Mouse (Mus musculus): ENCODE measurements around the gene Kif2a. TPM values are rescaled to one million over a fixed set of nuclear protein-coding genes. Genes with fewer than 3 reads are reported as not detected.

The Kif2a gene
- polyA plus RNA-seq, 1 experiment from 2014 or later = 31.6 TPM

DNA sequence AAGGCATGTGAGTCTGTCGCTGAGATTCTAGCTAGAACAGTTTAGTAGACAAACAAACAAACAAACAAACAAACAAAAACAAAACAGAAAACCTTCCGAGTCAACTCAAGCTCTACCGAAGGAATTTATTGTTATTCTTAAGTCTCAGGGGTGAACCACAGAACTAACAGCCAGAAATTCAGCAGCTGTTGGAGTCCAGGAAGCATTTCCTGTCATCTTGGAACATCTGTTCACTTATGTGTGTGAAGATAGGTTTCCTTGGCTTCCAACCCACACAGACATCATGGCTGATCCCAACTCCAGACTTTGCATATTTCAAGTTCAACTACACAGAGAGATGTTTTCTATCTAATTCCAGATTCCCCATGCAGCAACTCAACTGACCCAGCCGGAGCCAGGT, 32.6 kb upstream of the Kif2a start:
- no peaks in the 10 kb centered on the region for H3K36me3 ChIP-seq (ENCODE audit: control insufficient read depth, insufficient read depth, low read length)
- ATAC-seq (no peak), DNase-seq (ENCODE audit: low spot score) (no peak)
- no peak overlapping the region for H3K27ac ChIP-seq (ENCODE audit: low read depth, low read length)
- H3K9me3 ChIP-seq (replicated peaks; ENCODE audit: control insufficient read depth, low read length) = no peaks in the 10 kb centered on the region
- WGBS = 83% methylated on average over 4 of the region's 4 CpGs
- no peaks in the 10 kb centered on the region for H3K4me1 ChIP-seq (ENCODE audit: control insufficient read depth, insufficient read depth, low read length)
- H3K4me3 ChIP-seq (ENCODE audit: low read depth, low read length) = no peak overlapping the region
- H3K4me2 ChIP-seq (ENCODE audit: low read length) = no peak overlapping the region
- H3K9ac ChIP-seq (ENCODE audit: low read length) = no peak overlapping the region
- H3K27me3 ChIP-seq (replicated peaks; ENCODE audit: control insufficient read depth, insufficient read depth, low read length) = no peaks in the 10 kb centered on the region

DNA sequence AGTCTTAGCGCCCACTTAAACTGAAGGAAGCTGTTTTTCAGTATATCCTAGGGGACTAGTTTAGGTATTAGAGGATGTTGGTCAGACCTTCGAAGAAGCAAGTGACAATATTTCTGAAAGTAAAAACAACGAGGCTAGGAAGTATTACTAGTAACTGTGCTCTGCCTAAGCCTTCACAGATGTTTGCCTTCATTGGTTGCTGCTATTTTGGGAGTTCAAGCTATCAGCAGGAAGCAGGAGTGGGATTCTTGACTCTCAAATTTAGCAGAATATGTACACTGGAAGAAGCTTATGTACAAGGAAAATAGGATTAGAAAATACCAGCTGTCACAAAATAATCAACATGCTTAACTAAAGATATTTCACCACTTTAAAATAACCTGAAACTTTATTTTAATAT, 29.4 kb upstream of the Kif2a start:
- H3K27me3 ChIP-seq (replicated peaks; ENCODE audit: control insufficient read depth, insufficient read depth, low read length) = no peaks in the 10 kb centered on the region
- WGBS = 92% methylated on average over 3 of the region's 3 CpGs

DNA sequence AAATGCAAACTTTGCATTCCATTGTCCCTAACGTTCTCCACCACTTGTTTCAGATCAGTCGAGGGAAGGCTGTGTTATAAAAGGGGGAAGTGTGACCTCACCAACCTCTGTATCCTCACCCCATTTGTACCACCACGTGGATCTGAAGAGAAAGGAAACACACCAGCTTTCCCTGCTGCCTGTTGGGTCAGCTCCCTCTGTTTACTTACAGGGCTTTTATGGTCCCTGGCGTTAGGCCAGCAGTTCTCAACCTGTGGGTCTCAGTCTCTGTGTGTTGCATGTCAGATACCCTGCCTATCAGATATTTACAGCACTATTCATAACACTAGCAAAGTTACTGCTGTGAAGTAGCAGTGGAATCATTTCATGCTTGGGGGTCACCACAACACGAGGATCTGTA, 22.3 kb upstream of the Kif2a start:
- H3K27ac ChIP-seq (ENCODE audit: low read depth, low read length) = no peak overlapping the region
- H3K4me2 ChIP-seq (ENCODE audit: low read length) = no peak overlapping the region
- ATAC-seq = no peak
- 39% methylated on average over 5 of the region's 5 CpGs for WGBS
- H3K9me3 ChIP-seq (replicated peaks; ENCODE audit: control insufficient read depth, low read length) = 0 out of 2 replicates have a peak, but pooled peaks cover 3% of the 10 kb centered on the region
- H3K4me1 ChIP-seq (ENCODE audit: control insufficient read depth, insufficient read depth, low read length) = no peaks in the 10 kb centered on the region
- H3K9ac ChIP-seq (ENCODE audit: low read length) = no peak overlapping the region
- no peaks in the 10 kb centered on the region for H3K27me3 ChIP-seq (replicated peaks; ENCODE audit: control insufficient read depth, insufficient read depth, low read length)
- no peak for DNase-seq (ENCODE audit: low spot score)
- no peak overlapping the region for H3K4me3 ChIP-seq (ENCODE audit: low read depth, low read length)
- H3K36me3 ChIP-seq (ENCODE audit: control insufficient read depth, insufficient read depth, low read length) = no peaks in the 10 kb centered on the region

More for the DNA sequence above, 29.4 kb upstream of the Kif2a start:
- no peak overlapping the region for H3K27ac ChIP-seq (ENCODE audit: low read depth, low read length)
- DNase-seq (ENCODE audit: low spot score) (no peak), ATAC-seq (no peak)
- H3K9ac ChIP-seq (ENCODE audit: low read length) = no peak overlapping the region
- H3K4me3 ChIP-seq (ENCODE audit: low read depth, low read length) = no peak overlapping the region
- no peaks in the 10 kb centered on the region for H3K4me1 ChIP-seq (ENCODE audit: control insufficient read depth, insufficient read depth, low read length)
- no peak overlapping the region for H3K4me2 ChIP-seq (ENCODE audit: low read length)
- H3K9me3 ChIP-seq (replicated peaks; ENCODE audit: control insufficient read depth, low read length) = 0 out of 2 replicates have a peak, but pooled peaks cover 3% of the 10 kb centered on the region
- H3K36me3 ChIP-seq (ENCODE audit: control insufficient read depth, insufficient read depth, low read length) = no peaks in the 10 kb centered on the region

DNA sequence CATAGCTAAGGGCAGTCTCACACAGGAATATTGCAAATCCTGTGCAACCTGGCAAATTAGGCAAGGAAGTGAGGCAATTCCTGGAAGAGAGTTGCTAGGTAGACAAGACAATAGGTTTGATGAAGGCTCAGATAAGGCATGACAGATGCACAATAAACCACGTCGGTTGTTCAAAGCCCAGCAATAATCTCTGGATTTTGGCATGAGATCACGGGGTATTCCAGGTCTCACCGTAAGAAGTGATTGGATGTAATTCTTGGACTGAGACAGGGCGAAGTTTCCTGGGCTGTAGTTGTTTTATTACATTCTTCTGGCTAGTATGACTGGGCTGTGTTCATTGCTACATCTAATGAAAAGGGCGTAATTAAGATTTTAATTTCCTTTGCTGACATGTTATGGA, 20.6 kb upstream of the Kif2a start:
- Histone ChIP-seq H3K27me3 (replicated peaks; ENCODE audit: control insufficient read depth, insufficient read depth, low read length) (no peaks in the 10 kb centered on the region), H3K9me3 (replicated peaks; ENCODE audit: control insufficient read depth, low read length) (0 out of 2 replicates have a peak, but pooled peaks cover 3% of the 10 kb centered on the region), H3K4me2 (ENCODE audit: low read length) (no peak overlapping the region), H3K4me3 (ENCODE audit: low read depth, low read length) (no peak overlapping the region), H3K27ac (ENCODE audit: low read depth, low read length) (no peak overlapping the region), H3K9ac (ENCODE audit: low read length) (no peak overlapping the region), H3K36me3 (ENCODE audit: control insufficient read depth, insufficient read depth, low read length) (no peaks in the 10 kb centered on the region), H3K4me1 (ENCODE audit: control insufficient read depth, insufficient read depth, low read length) (no peaks in the 10 kb centered on the region)
- WGBS = 79% methylated on average over 6 of the region's 6 CpGs
- no peak for ATAC-seq
- DNase-seq (ENCODE audit: low spot score) = no peak

DNA sequence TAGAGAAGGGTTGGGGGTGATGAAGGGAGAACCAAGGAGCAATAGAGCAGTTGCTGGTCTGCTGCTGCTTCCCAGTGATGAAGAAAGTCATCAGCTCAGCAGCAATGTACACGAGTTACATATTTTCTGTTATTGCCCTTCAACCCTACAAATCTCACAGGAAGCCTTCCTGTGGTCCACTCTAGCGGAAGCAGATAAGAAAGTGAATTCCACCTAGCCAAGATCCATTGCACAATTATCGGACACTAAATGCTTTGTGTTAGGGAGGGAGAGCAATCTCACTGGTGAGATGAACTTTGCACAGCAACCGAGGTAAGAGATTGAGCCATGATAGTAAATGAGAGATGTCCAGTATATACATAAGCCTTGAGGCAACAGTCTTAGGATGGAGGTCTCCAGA, 17.6 kb upstream of the Kif2a start:
- Histone ChIP-seq H3K4me3 (ENCODE audit: low read depth, low read length) (no peak overlapping the region), H3K4me2 (ENCODE audit: low read length) (no peak overlapping the region), H3K27ac (ENCODE audit: low read depth, low read length) (no peak overlapping the region), H3K9ac (ENCODE audit: low read length) (no peak overlapping the region), H3K4me1 (ENCODE audit: control insufficient read depth, insufficient read depth, low read length) (no peaks in the 10 kb centered on the region), H3K36me3 (ENCODE audit: control insufficient read depth, insufficient read depth, low read length) (no peaks in the 10 kb centered on the region), H3K27me3 (replicated peaks; ENCODE audit: control insufficient read depth, insufficient read depth, low read length) (no peaks in the 10 kb centered on the region), H3K9me3 (replicated peaks; ENCODE audit: control insufficient read depth, low read length) (no peaks in the 10 kb centered on the region)
- WGBS = 89% methylated on average over 4 of the region's 4 CpGs
- no peak for ATAC-seq
- no peak for DNase-seq (ENCODE audit: low spot score)

DNA sequence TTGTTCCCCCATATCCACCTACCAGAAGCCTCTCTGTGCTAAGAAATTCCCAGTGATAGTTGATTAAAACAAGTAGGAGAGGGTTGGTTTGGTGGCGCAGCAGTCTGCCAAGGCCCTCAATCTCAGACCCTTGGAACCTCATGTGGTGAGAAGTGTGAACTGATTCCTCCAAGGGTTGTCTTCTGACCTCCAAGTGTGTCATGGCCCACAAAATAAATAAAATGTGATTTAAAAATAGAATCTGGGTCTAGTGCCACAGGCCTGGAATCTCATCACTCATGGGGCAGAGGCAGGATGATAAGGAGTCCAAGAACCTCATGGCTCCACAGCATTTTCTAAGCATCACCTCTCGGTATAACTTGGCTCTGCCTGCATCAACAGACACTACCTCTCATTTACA, 16.4 kb upstream of the Kif2a start:
- no peaks in the 10 kb centered on the region for H3K36me3 ChIP-seq (ENCODE audit: control insufficient read depth, insufficient read depth, low read length)
- H3K4me2 ChIP-seq (ENCODE audit: low read length) = no peak overlapping the region
- H3K27ac ChIP-seq (ENCODE audit: low read depth, low read length) = no peak overlapping the region
- ATAC-seq (no peak), DNase-seq (ENCODE audit: low spot score) (no peak)
- no peaks in the 10 kb centered on the region for H3K4me1 ChIP-seq (ENCODE audit: control insufficient read depth, insufficient read depth, low read length)
- no peaks in the 10 kb centered on the region for H3K27me3 ChIP-seq (replicated peaks; ENCODE audit: control insufficient read depth, insufficient read depth, low read length)
- H3K9ac ChIP-seq (ENCODE audit: low read length) = no peak overlapping the region
- H3K9me3 ChIP-seq (replicated peaks; ENCODE audit: control insufficient read depth, low read length) = no peaks in the 10 kb centered on the region
- no peak overlapping the region for H3K4me3 ChIP-seq (ENCODE audit: low read depth, low read length)
- 90% methylated on average over 2 of the region's 2 CpGs for WGBS

DNA sequence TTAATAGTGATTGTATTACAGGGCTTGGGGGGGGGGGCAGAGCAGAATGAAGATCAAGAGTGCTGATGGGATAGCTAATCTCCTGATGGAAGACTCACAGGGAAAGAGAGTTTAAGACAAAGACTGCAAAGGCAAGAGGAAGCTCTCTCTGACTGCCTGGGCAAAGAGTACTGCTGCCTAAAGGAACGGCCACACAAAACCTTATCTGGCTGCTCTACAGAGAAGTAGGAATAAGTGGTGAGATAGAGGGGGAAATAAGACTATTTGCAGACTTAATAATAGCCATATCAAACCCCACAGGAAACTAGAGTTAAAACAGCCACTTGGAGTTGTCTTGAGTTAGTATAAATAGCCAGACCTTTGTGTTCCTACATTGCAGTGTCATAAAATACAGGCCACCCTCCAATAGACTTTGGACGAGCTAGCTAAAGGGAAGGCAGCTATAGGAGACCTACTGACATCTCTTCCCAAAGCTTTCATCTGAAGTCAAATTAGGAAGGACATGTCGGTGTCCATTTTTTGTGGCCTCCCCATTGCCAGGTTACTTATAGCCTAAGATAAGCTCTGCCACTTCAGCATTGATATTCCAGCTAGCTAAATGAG, 13.7 kb upstream of the Kif2a start:
- no peak for ATAC-seq
- no peaks in the 10 kb centered on the region for H3K9me3 ChIP-seq (replicated peaks; ENCODE audit: control insufficient read depth, low read length)
- H3K27ac ChIP-seq (ENCODE audit: low read depth, low read length) = no peak overlapping the region
- H3K4me3 ChIP-seq (ENCODE audit: low read depth, low read length) = no peak overlapping the region
- H3K4me2 ChIP-seq (ENCODE audit: low read length) = no peak overlapping the region
- no peaks in the 10 kb centered on the region for H3K27me3 ChIP-seq (replicated peaks; ENCODE audit: control insufficient read depth, insufficient read depth, low read length)
- WGBS = 92% methylated on average over 3 of the region's 3 CpGs
- DNase-seq (ENCODE audit: low spot score) = no peak
- H3K4me1 ChIP-seq (ENCODE audit: control insufficient read depth, insufficient read depth, low read length) = no peaks in the 10 kb centered on the region
- no peak overlapping the region for H3K9ac ChIP-seq (ENCODE audit: low read length)
- no peaks in the 10 kb centered on the region for H3K36me3 ChIP-seq (ENCODE audit: control insufficient read depth, insufficient read depth, low read length)

DNA sequence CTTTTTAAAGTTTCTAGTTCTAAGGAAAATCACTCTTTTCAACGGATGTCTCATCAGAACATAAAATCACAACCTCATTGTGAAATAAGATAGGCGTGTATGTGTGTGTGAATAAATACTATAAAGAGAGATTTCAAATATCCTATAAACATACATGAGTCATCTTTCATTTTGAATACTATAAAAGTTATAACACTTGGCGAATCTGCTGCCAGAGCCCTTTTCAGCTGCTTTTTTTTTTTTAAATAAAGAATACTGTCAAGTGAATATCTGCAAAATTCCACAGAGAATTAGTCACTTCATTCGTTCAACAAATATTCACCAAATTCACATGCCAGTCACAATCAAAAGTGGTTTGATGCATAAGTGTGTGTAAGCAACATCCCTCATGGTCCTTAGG, 13.2 kb upstream of the Kif2a start:
- ATAC-seq (no peak), DNase-seq (ENCODE audit: low spot score) (no peak)
- no peaks in the 10 kb centered on the region for H3K4me1 ChIP-seq (ENCODE audit: control insufficient read depth, insufficient read depth, low read length)
- 90% methylated on average over 4 of the region's 4 CpGs for WGBS
- H3K27ac ChIP-seq (ENCODE audit: low read depth, low read length) = no peak overlapping the region
- no peaks in the 10 kb centered on the region for H3K27me3 ChIP-seq (replicated peaks; ENCODE audit: control insufficient read depth, insufficient read depth, low read length)
- H3K4me3 ChIP-seq (ENCODE audit: low read depth, low read length) = no peak overlapping the region
- no peak overlapping the region for H3K4me2 ChIP-seq (ENCODE audit: low read length)
- no peaks in the 10 kb centered on the region for H3K9me3 ChIP-seq (replicated peaks; ENCODE audit: control insufficient read depth, low read length)
- no peak overlapping the region for H3K9ac ChIP-seq (ENCODE audit: low read length)
- H3K36me3 ChIP-seq (ENCODE audit: control insufficient read depth, insufficient read depth, low read length) = no peaks in the 10 kb centered on the region

DNA sequence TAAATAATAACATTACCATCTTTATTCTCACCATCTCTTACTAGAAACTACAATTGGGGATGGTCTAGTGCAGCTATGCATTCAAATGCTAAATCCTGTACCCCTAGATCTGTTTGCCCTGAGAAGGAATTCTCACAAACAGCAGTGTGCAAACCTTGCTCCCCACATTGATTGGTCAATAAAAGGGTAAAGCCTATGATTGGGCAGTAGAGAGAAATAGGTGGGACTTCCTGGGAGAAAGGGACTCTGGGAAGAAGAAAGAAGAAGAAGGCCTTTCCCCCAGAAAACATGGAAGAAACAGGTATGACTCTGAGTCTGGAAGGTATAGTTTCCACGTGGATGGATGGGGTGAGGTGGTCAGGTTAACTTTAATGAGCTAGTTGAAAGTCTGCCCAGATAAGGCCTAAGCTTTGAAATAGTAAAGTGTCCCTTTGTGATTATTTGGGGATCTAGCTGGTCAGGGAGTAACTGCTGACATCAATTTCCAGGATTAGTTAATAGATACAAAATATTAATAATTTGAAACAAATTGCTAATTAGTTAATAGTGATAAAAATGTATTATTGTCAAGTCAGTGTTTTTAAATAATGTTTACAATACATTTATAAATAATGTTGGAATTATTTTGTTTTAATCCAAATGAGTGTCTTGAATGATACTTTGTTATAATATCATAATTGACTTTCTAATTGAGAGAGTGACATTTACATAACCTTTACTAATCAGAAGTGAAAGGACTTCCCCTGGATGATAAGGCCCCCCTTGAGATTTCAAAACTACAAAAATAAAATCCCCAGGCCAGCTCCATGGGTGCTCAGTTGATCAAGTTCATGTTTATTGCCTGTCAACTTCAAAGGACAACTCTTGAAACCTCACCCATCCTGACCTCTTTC, 12.3 kb upstream of the Kif2a start:
- WGBS = 55% methylated on average over 1 of the region's 1 CpGs
- H3K4me2 ChIP-seq (ENCODE audit: low read length) = no peak overlapping the region
- H3K27ac ChIP-seq (ENCODE audit: low read depth, low read length) = no peak overlapping the region
- H3K9me3 ChIP-seq (replicated peaks; ENCODE audit: control insufficient read depth, low read length) = no peaks in the 10 kb centered on the region
- H3K36me3 ChIP-seq (ENCODE audit: control insufficient read depth, insufficient read depth, low read length) = no peaks in the 10 kb centered on the region
- no peak for ATAC-seq
- no peak overlapping the region for H3K9ac ChIP-seq (ENCODE audit: low read length)
- DNase-seq (ENCODE audit: low spot score) = no peak
- no peak overlapping the region for H3K4me3 ChIP-seq (ENCODE audit: low read depth, low read length)
- no peaks in the 10 kb centered on the region for H3K4me1 ChIP-seq (ENCODE audit: control insufficient read depth, insufficient read depth, low read length)
- H3K27me3 ChIP-seq (replicated peaks; ENCODE audit: control insufficient read depth, insufficient read depth, low read length) = no peaks in the 10 kb centered on the region

Data from forebrain, embryonic 14.5 days (tissue).